Mouse (Mus musculus) heart, adult 10 weeks (tissue): ENCODE measurements around the gene Pradc1. TPM values are rescaled to one million over a fixed set of nuclear protein-coding genes. Genes with fewer than 3 reads are reported as not detected.

ENCODE experiments used
- polyA plus RNA-seq: library from polyadenylated mRNA; stranded (reverse); fragments of 350-450 nt; fragmentation: Illumina TruSeq; extraction: RNeasy Lipid Tissue Mini Kit (QIAGEN cat#74804); gene quantifications from one replicate; pipeline ENCODE4 v1.2.3, GENCODE M21; 2014; ENCODE audit warnings: low read depth, low replicate concordance

The Pradc1 gene
- polyA plus RNA-seq: 20.1 TPM

DNA sequence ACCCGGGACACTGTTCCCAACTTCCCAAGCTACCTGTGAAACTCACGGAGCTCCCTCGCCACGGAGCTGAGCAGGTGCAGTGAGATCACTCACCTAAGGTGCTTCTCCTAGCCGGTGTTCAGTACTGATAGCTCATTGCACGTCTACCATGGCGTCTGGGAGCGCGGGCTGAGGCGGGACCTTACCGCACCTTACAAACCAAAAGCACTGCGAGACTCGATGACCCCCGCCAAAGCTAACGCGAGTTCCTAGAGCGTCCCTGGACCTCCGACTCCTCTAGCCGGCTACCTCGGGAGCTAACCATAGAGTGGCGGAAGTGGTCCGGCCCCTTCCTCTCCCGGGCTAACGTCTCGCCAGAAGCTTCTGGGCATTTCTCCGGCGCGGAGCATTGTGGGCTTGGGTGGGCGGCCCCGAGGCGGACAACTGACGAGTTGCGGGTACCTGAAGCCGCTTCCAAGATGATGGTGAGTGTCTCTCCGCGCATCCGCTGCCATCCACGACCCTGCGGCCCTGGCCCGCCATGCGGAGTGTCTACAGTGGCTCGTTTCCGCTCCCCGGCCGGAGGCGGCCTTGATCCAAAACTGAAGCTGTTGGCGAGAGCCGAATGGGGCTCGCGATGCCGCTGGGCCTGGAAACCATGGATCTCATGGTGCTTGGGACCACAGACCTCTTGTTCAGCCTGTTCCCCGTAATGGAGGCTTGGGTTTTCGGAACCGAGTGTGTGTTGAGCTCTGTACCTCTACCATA lies at the start of gene Pradc1:
Gene Pradc1, minus strand, starts transcription at position 307 of the 747 bp plus-strand sequence.

DNA sequence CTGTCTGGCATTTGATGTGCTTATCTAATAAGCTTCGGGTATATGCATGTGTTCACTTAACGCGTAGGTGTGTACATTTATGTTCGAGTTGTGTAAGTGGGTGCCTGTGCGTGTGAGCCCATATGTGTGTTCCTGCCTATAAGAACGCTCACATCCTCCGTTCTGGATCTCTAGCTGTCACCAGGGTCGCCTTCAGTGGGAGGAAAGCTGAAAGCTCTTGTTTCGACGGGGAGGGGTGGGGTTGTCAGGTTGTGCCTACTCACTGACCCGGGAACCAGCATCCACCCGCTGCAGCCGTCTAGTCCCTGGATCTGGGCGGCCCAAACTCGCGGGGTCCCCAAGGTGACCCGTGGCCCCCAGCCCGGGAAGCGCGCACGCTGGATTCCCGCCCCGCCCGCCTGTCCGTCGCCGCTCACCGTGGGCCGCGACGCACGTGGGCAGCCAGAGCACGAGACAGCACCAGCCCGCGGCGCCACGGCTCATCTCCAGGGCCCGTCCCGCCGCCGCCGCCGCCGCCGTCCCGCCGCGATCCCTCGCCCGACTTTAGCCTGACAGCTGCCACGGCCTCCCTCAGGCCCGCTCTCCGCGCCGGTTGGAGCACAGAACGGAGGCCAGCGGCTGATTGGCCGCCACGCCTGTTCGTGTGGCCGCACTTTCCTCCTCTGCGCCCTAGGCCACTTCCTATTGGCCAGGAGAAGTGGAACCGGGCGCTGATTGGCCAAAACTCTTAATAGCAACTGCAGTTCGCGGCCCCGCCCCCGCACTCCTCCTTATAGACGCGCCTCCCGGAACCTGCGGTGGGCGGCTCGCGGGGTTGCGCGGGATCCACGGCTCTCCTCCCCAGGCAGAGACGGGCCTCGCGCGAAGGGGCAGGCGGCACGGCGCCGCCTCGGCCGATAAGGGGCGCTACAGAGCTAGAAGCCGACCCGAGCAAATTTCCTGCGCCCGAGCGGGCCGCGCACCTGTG lies 790 bp downstream of the Pradc1 start, which contains the start of gene Cct7:
Gene Cct7, plus strand, starts transcription at position 818 of the 967 bp plus-strand sequence.

DNA sequence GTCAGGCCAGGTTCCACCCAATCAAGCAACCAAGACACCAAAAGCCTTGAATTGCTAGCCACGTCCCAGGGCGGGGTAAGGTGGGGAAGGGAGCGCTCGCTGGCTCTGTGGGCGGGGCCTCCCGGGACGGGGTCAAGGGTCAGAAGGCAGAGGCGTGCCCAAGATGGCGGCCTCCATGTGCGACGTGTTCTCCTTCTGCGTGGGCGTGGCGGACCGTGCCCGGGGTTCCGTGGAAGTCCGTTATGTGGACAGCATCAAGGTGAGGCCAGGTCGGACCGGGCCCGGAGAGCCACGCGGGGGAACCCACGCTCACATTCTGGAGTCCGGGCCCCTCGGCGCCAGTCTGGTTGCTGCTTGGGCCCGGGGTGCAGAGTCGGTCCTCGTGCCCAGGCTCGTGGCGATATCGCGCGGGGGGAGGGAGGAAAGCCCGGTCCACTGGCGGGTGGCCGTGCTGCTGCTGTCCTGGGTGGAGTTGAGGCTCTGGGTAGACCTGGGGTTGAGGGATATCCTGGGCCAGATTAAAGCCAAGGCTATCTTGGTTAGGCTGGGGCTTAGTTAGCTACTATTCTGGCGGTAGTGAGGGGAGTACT lies 19.8 kb downstream of the Pradc1 start, which contains the start of gene Smyd5:
Gene Smyd5, plus strand, starts transcription at position 148 of the 590 bp plus-strand sequence.

DNA sequence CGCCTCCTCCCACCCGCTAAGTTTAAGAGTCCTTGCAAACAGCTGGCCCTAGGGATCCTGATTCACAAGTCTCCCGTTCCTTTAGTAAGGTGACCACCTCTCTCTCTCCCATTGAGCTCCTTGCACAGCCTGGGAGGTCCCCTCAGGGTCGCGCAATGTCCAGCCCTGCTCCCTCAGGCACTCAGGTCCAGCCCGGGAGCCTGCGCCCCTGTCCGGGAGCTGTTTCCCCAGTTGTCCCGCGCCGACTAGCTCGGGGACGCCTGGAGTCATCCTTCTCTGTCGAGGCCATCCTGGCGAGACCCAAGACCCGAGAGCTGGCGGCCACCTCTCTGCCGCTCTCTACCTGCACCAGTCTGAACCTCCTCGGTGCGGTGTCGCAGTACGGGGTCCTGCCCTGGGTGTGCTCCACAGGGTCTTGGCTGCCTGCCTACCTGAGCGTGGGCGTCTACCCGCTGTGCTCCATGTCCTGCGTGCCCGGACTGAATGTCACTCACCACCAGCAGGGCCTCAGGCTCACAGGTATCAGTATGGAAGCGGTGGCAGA lies 27.9 kb downstream of the Pradc1 start, which contains the start of gene Noto:
Gene Noto, plus strand, starts transcription at position 51 of the 544 bp plus-strand sequence.

Other genes with a start within 250 kb of the Pradc1 start
- gene Sfxn5, start 118.5 kb downstream of the Pradc1 start, polyA plus RNA-seq: 4.1 TPM
- 52.2 TPM for gene Rab11fip5, start 77.3 kb downstream of the Pradc1 start, polyA plus RNA-seq
- not detected for gene Noto, start 28.1 kb downstream of the Pradc1 start, polyA plus RNA-seq
- gene Smyd5, start 20.0 kb downstream of the Pradc1 start, polyA plus RNA-seq: 16.5 TPM
- 156 TPM for gene Cct7, start 456 bp downstream of the Pradc1 start, polyA plus RNA-seq
- gene Fbxo41, start 51.0 kb upstream of the Pradc1 start, polyA plus RNA-seq: not detected
- gene Egr4, start 61.6 kb upstream of the Pradc1 start, polyA plus RNA-seq: not detected
- 1.2 TPM for gene Alms1, start 135.6 kb upstream of the Pradc1 start, polyA plus RNA-seq